Mouse (Mus musculus) small intestine, adult 10 weeks (tissue): Measurements from ENCODE around the gene Dgcr6. TPM values are rescaled to one million over a fixed set of nuclear protein-coding genes. Genes with fewer than 3 reads are reported as not detected.

Experiments
- polyA plus RNA-seq: library from polyadenylated mRNA; stranded (reverse); fragments of 350-450 nt; fragmentation: Illumina TruSeq; extraction: RNeasy Lipid Tissue Mini Kit (QIAGEN cat#74804); gene quantifications from one replicate; pipeline ENCODE4 v1.2.3, GENCODE M21; 2014; ENCODE audit warnings: low replicate concordance

Gene Dgcr6
- 2.7 TPM for polyA plus RNA-seq

GRCm38 (mm10) chr16:18052731-18053202, at the start of gene Dgcr6:
TSS of gene Dgcr6 (plus strand) at chr16:18052860.

Other genes with a start within 250 kb of the Dgcr6 start
- gene B830017H08Rik, start 219.7 kb upstream of the Dgcr6 start, polyA plus RNA-seq, result not detected
- gene Car15, start 214.5 kb upstream of the Dgcr6 start, polyA plus RNA-seq, result not detected
- gene Gm20518, start 161.2 kb upstream of the Dgcr6 start, polyA plus RNA-seq, result not detected
- not detected for gene Tssk1, start 158.6 kb upstream of the Dgcr6 start, polyA plus RNA-seq
- 6.0 TPM for gene Dgcr2, start 154.3 kb upstream of the Dgcr6 start, polyA plus RNA-seq
- gene Tssk2, start 154.2 kb upstream of the Dgcr6 start, polyA plus RNA-seq, result not detected
- 2.0 TPM for gene Ess2, start 141.5 kb upstream of the Dgcr6 start, polyA plus RNA-seq
- not detected for gene Gsc2, start 137.8 kb upstream of the Dgcr6 start, polyA plus RNA-seq
- 11.0 TPM for gene Slc25a1, start 124.6 kb upstream of the Dgcr6 start, polyA plus RNA-seq
- gene Vpreb2, start 72.4 kb upstream of the Dgcr6 start, polyA plus RNA-seq, result not detected
- gene Prodh, start 37.3 kb downstream of the Dgcr6 start, polyA plus RNA-seq, result 0.30 TPM
- not detected for gene Rtn4r, start 74.8 kb downstream of the Dgcr6 start, polyA plus RNA-seq
- gene Ccdc188, start 165.0 kb downstream of the Dgcr6 start, polyA plus RNA-seq, result not detected
- gene Zdhhc8, start 182.3 kb downstream of the Dgcr6 start, polyA plus RNA-seq, result not detected
- gene Trmt2a, start 195.8 kb downstream of the Dgcr6 start, polyA plus RNA-seq, result 18.5 TPM
- gene Ranbp1, start 195.9 kb downstream of the Dgcr6 start, polyA plus RNA-seq, result 84.6 TPM
- gene Gm49776, start 205.5 kb downstream of the Dgcr6 start, polyA plus RNA-seq, result not detected
- 23.3 TPM for gene Dgcr8, start 236.4 kb downstream of the Dgcr6 start, polyA plus RNA-seq